In genomic region chr7:125558997-125559396, GRCm38 (mm10) we compare ENCODE assay signal across 17 mouse cellular contexts. TPM values are rescaled to one million over a fixed set of nuclear protein-coding genes. Genes with fewer than 3 reads are reported as not detected.
DNase-seq lines count a peak whose midpoint lies in the region; ATAC-seq and TF ChIP-seq lines count a peak whose summit lies in the region.
"Had no signal": no experiment of that assay in that cellular context is flagged by ENCODE, and none has a peak within 500 bp of the region (broad histone marks: within the 10 kb centered on the region; RNA-seq: fewer than 3 reads in every experiment).

No protein-coding gene starts in this region.

- 50% methylated on average over 5 of the region's 5 CpGs for WGBS in hindbrain, embryonic 13.5 days
- 53% methylated on average over 5 of the region's 5 CpGs for WGBS in hindbrain, embryonic 16.5 days
- WGBS in spleen, adult 2 months, result 62% methylated on average over 5 of the region's 5 CpGs

- peak overlapping the region; percentile 23; the same call in 1 of the 2 replicates for H3K27ac ChIP-seq in hindbrain, embryonic 13.5 days
- no peak overlapping the region for H3K27ac ChIP-seq in hindbrain, embryonic 16.5 days (ENCODE audit: low read depth, low read length)
- 0 out of 2 replicates have a peak overlapping the region, but pooled peaks have one; percentile 6 for H3K27ac ChIP-seq in spleen, adult 2 months (ENCODE audit: insufficient read depth, low read length)
- H3K27ac ChIP-seq: forebrain, embryonic 15.5 days; macrophage; neural tube, embryonic 15.5 days had no signal

- no peaks in the 10 kb centered on the region for H3K9me3 ChIP-seq in hindbrain, embryonic 13.5 days
- no peaks in the 10 kb centered on the region for H3K9me3 ChIP-seq in hindbrain, embryonic 16.5 days (ENCODE audit: control insufficient read depth, low read length)
- H3K9me3 ChIP-seq: forebrain, embryonic 15.5 days; neural tube, embryonic 15.5 days had no signal

- no peak overlapping the region for H3K4me3 ChIP-seq in hindbrain, embryonic 13.5 days
- H3K4me3 ChIP-seq in hindbrain, embryonic 16.5 days (ENCODE audit: low read length), result no peak overlapping the region
- H3K4me3 ChIP-seq in spleen, adult 2 months (ENCODE audit: extremely low read depth, insufficient read depth, insufficient read length), result no peak overlapping the region
- H3K4me3 ChIP-seq: forebrain, embryonic 15.5 days; neural tube, embryonic 15.5 days had no signal

- peak; percentile 55 for DNase-seq in adrenal gland, adult 2 months
- no peak for DNase-seq in adrenal gland, adult 8-10 months
- no peak for DNase-seq in spleen, adult 2 months (ENCODE audit: low read depth in 1 of 2, low spot score in 2 of 2)
- DNase-seq in spleen, adult 12 weeks (ENCODE audit: low spot score), result no peak
- DNase-seq in thymus, postnatal 25 days, result peak; percentile 45
- no peak for DNase-seq in spleen, postnatal 10 days (ENCODE audit: low spot score in 2 of 2)
- DNase-seq: cerebellum, adult 9-11 months; embryo, embryonic 11 days; kidney, adult 11 months; kidney, postnatal 4 days; retina, postnatal 1 day had no signal

- 0 out of 2 replicates have a peak, but pooled peaks cover 2% of the 10 kb centered on the region for H3K27me3 ChIP-seq in hindbrain, embryonic 13.5 days
- H3K27me3 ChIP-seq in hindbrain, embryonic 16.5 days (replicated peaks; ENCODE audit: control insufficient read depth, insufficient read depth, low read length), result no peaks in the 10 kb centered on the region
- no peaks in the 10 kb centered on the region for H3K27me3 ChIP-seq in spleen, adult 2 months (ENCODE audit: control insufficient read depth, insufficient read depth, low read length)
- H3K27me3 ChIP-seq: forebrain, embryonic 15.5 days; neural tube, embryonic 15.5 days had no signal

- no peak for ATAC-seq in hindbrain, embryonic 13.5 days (ENCODE audit: low FRiP score)
- no peak for ATAC-seq in hindbrain, embryonic 16.5 days
- ATAC-seq: forebrain, embryonic 15.5 days had no signal

- peaks cover 10% of the 10 kb centered on the region; the same call in 1 of the 2 replicates for H3K4me1 ChIP-seq in hindbrain, embryonic 13.5 days (replicated peaks)
- 0 out of 2 replicates have a peak, but pooled peaks cover 4% of the 10 kb centered on the region for H3K4me1 ChIP-seq in hindbrain, embryonic 16.5 days (ENCODE audit: control insufficient read depth, insufficient read depth, low read depth, low read length)
- peaks cover 62% of the 10 kb centered on the region for H3K4me1 ChIP-seq in spleen, adult 2 months (ENCODE audit: control insufficient read depth, insufficient read depth, insufficient read length)
- H3K4me1 ChIP-seq: forebrain, embryonic 15.5 days had no signal

- no peak overlapping the region for H3K9ac ChIP-seq in hindbrain, embryonic 13.5 days
- no peak overlapping the region for H3K9ac ChIP-seq in hindbrain, embryonic 16.5 days (ENCODE audit: low read depth, low read length)
- H3K9ac ChIP-seq: forebrain, embryonic 15.5 days; neural tube, embryonic 15.5 days had no signal

- no peak for TF ChIP-seq CTCF in spleen, adult 2 months (IDR thresholded peaks at IDR 0.05; ENCODE audit: extremely low read depth, insufficient read depth, insufficient read length, insufficient replicate concordance)

- no peaks in the 10 kb centered on the region for H3K36me3 ChIP-seq in hindbrain, embryonic 13.5 days
- H3K36me3 ChIP-seq in hindbrain, embryonic 16.5 days (ENCODE audit: control insufficient read depth, insufficient read depth, low read length), result no peaks in the 10 kb centered on the region
- peaks cover 14% of the 10 kb centered on the region for H3K36me3 ChIP-seq in spleen, adult 2 months (ENCODE audit: control insufficient read depth, insufficient read depth, low read length)
- H3K36me3 ChIP-seq: forebrain, embryonic 15.5 days; neural tube, embryonic 15.5 days had no signal

- no peak overlapping the region for H3K4me2 ChIP-seq in hindbrain, embryonic 13.5 days
- no peak overlapping the region for H3K4me2 ChIP-seq in hindbrain, embryonic 16.5 days (ENCODE audit: low read length)
- H3K4me2 ChIP-seq: forebrain, embryonic 15.5 days; neural tube, embryonic 15.5 days had no signal

- no peak for TF ChIP-seq POLR2A in spleen, adult 2 months (IDR thresholded peaks at IDR 0.05; ENCODE audit: low read depth, low read length)

RNA-seq across cellular contexts. Expression of gene Il4ra, which starts 7.1 kb away (rescaled TPM):
- 100 to 1,000 TPM in 1 of 2 experiments, 10 to 100 TPM in 1; 49.6 to 142 TPM for total RNA-seq in adrenal gland, adult 2 months (2021)
- 76.2 and 114 TPM in 2 replicates for polyA plus RNA-seq in adrenal gland, adult 2 months (2012; rRNA removed)
- total RNA-seq in adrenal gland, adult 8-10 months (2022), result 100 to 1,000 TPM in 2 of 4 experiments, 10 to 100 TPM in 2; 33.7 to 203 (median 102) TPM
- 4.1 and 4.2 TPM in 2 replicates for polyA plus RNA-seq in hindbrain, embryonic 13.5 days (2015; fragmentation: Nextera tagmentation; extraction: Ambion mirVana)
- polyA plus RNA-seq in hindbrain, embryonic 16.5 days (2015; fragmentation: Nextera tagmentation; extraction: Ambion mirVana), result 5.6 and 6.2 TPM in 2 replicates
- polyA plus RNA-seq in spleen, adult 2 months (2012; rRNA removed), result 83.4 and 91.5 TPM in 2 replicates

RNA-seq across cellular contexts. Expression of gene Il21r, which starts 44.2 kb away (rescaled TPM):
- under 1 TPM; 0.52 to 0.76 TPM for total RNA-seq in adrenal gland, adult 2 months (2021)
- 1.9 and 2.4 TPM in 2 replicates for polyA plus RNA-seq in adrenal gland, adult 2 months (2012; rRNA removed)
- 1 to 10 TPM in 2 of 4 experiments, under 1 TPM in 2; 0.70 to 1.6 (median 0.96) TPM for total RNA-seq in adrenal gland, adult 8-10 months (2022)
- polyA plus RNA-seq in hindbrain, embryonic 13.5 days (2015; fragmentation: Nextera tagmentation; extraction: Ambion mirVana), result 0.69 and 0.82 TPM in 2 replicates
- 0.50 TPM in 2 replicates for polyA plus RNA-seq in hindbrain, embryonic 16.5 days (2015; fragmentation: Nextera tagmentation; extraction: Ambion mirVana)
- polyA plus RNA-seq in spleen, adult 2 months (2012; rRNA removed), result 138 and 180 TPM in 2 replicates
- total RNA-seq: gastrocnemius, adult 8-10 months had no signal

Comparison
In these comparisons a context has a peak if more than half of its experiments do, and no peak if none do; other contexts are left out.
1. DNase-seq: peak in adrenal gland, adult 2 months (single experiment) and thymus, postnatal 25 days (single experiment); none in adrenal gland, adult 8-10 months (single experiment), spleen, adult 2 months (0 of 2), spleen, adult 12 weeks (single experiment) and spleen, postnatal 10 days (0 of 2).
2. RNA of gene Il4ra, which starts 7.1 kb away (polyA plus RNA-seq): 76.2 to 114 TPM in adrenal gland, adult 2 months and 83.4 to 91.5 TPM in spleen, adult 2 months; 5.6 to 6.2 TPM in hindbrain, embryonic 16.5 days and 4.1 to 4.2 TPM in hindbrain, embryonic 13.5 days; every median in the first group is over 10 times any median in the second.
3. RNA of gene Il21r, which starts 44.2 kb away (polyA plus RNA-seq): 138 to 180 TPM in spleen, adult 2 months; 1.9 to 2.4 TPM in adrenal gland, adult 2 months, 0.69 to 0.82 TPM in hindbrain, embryonic 13.5 days and 0.50 TPM in hindbrain, embryonic 16.5 days; every median in the first group is over 10 times any median in the second.